Mouse (Mus musculus) stomach, embryonic 14.5 days (tissue): ENCODE results near the gene Gm21820. TPM values are rescaled to one million over a fixed set of nuclear protein-coding genes. Genes with fewer than 3 reads are reported as not detected.
"Not testable (repeated sequence)": the region's sequence is repeated elsewhere in the genome, so short reads cannot be mapped to it uniquely, and the experiment has no call there.

Experiments used
- ATAC-seq: fragments of 200-750 bp; cut with Nextera tagmentation; 2 replicates; pipeline ENCODE4 v1.8.0; 2017; ENCODE audit warnings: low read depth, moderate TSS enrichment; ENCODE audit not compliant: insufficient number of reproducible peaks, insufficient read depth, low FRiP score
- H3K27ac ChIP-seq: fragments of 300-500 bp; sonication (generic); 2 replicates; pipeline ENCODE4 v1.5.1; 2014; ENCODE audit warnings: mild to moderate bottlenecking, low read length, moderate library complexity, mixed read lengths
- H3K27me3 ChIP-seq: fragments of 300-500 bp; sonication (generic); 2 replicates; pipeline ENCODE4 v1.6.1; 2014; ENCODE audit warnings: low read length, control low read depth, mixed read lengths; ENCODE audit not compliant: control insufficient read depth, insufficient read depth
- H3K36me3 ChIP-seq: fragments of 300-500 bp; sonication (generic); 2 replicates; pipeline ENCODE4 v1.6.1; 2014; ENCODE audit warnings: mild to moderate bottlenecking, control low read depth, low read length, moderate library complexity, mixed read lengths; ENCODE audit not compliant: control insufficient read depth, insufficient read depth
- H3K4me1 ChIP-seq: fragments of 300-500 bp; sonication (generic); 2 replicates; pipeline ENCODE4 v1.6.1; 2014; ENCODE audit warnings: low read length, control low read depth, mixed read lengths; ENCODE audit not compliant: control insufficient read depth, insufficient read depth
- H3K4me2 ChIP-seq: fragments of 300-500 bp; sonication (generic); replicated peaks from 2 replicates; pipeline ENCODE4 v1.6.1; 2014; ENCODE audit warnings: low read depth, low read length, control low read depth
- H3K4me3 ChIP-seq: fragments of 300-500 bp; sonication (generic); 2 replicates; pipeline ENCODE4 v1.5.1; 2014; ENCODE audit warnings: low read depth, low read length, control low read depth
- H3K9ac ChIP-seq: fragments of 300-500 bp; sonication (generic); replicated peaks from 2 replicates; pipeline ENCODE4 v1.6.1; 2014; ENCODE audit warnings: low read depth, mild to moderate bottlenecking, control low read depth, low read length, moderate library complexity, mixed read lengths
- H3K9me3 ChIP-seq: fragments of 300-500 bp; sonication (generic); 2 replicates; pipeline ENCODE4 v1.6.1; 2016; ENCODE audit warnings: low read depth, low read length, control low read depth; ENCODE audit not compliant: control insufficient read depth
- WGBS: fragments of 180-500 bp; shearing (Covaris S2); extraction: QIAGEN DNeasy Blood & Tissue Kit; methylation state at CpG from one replicate; pipeline ENCODE4 v1.1.7; 2014; 5-methylcytosine and 5-hydroxymethylcytosine counted together
- polyA plus RNA-seq: library from polyadenylated mRNA; unstranded; fragments of >200 nt; fragmentation: Nextera tagmentation; extraction: Ambion mirVana; gene quantifications from 2 replicates; pipeline ENCODE4 v1.2.1, GENCODE M21; 2014

Gene Gm21820
- not detected in 2 replicates for polyA plus RNA-seq

DNA sequence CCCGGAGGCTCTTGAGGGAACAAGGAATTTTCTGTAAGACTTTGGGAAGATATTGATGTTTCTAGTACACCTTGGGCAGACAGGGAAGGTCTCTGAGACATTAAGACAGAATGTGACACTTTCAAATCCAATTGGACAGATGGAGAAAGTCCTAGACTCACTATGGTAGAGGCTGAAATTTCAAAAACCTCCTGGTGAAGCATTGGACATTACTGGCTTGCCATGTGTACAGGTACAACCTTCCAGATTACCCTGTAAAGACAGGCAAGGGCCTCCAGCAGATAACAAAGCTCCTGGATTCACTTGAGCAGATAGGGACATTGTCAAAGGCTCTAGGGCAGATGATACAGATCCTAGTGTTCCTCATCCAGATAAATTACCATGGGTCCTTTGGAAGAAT is at the start of gene Gm21820:
Gm21820 (minus strand) TSS at position 101 of the 400 bp plus-strand sequence.
- not testable (repeated sequence) for H3K4me1 ChIP-seq, H3K4me2 ChIP-seq, H3K27me3 ChIP-seq, H3K9me3 ChIP-seq, H3K36me3 ChIP-seq, H3K4me3 ChIP-seq, H3K27ac ChIP-seq, H3K9ac ChIP-seq, ATAC-seq
- 67% methylated on average over 1 of the region's 1 CpGs for WGBS

Other genes with a start within 250 kb of the Gm21820 start
- gene Gm20918, start 205.5 kb downstream of the Gm21820 start, polyA plus RNA-seq = not detected in 2 replicates